Comparison of ENCODE assay signal across 19 mouse cellular contexts in the genomic region with DNA sequence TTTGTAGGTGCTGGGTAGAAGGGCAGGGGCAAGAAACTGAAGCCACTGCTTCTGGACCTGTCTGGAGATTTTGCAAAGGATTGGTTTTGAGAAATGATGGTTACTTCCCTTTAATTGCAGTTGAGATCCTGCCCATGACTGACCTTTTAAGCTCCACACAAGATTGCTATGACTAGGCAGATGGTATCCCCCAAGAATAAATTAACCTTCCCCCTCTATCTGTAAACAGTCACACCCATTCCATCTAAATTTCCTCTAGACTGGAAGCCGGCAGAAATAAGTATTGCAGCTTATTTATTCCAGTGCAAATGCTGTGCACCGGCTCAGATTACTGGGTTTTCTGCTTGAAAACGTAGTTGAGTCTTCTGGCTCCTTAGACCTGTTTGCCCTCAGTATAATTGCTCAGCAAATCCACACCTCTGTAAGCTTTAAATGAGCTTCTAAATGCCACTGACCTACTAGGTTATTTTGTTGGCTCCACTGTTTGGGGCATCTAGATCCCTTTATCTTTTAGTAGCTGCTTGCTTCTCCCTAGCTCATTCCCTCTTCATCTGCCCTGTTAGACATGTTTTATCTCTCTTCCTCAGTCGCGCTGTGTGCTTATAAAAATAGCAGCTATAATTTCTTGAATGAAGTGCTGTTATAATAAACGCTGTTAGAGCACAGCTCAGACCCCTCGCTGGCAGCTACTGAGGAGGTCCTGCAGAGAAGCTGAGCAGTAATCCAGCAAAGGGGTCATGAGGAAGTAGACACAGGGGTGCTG.
DNase-seq lines count a peak whose midpoint lies in the region; ATAC-seq and TF ChIP-seq lines count a peak whose summit lies in the region.
"Had no signal": no experiment of that assay in that cellular context is flagged by ENCODE, and none has a peak within 500 bp of the region (broad histone marks: within the 10 kb centered on the region; RNA-seq: fewer than 3 reads in every experiment).

No protein-coding gene starts in this region.

- intact Hi-C loops in gastrocnemius, adult 2 months (cut with DNase I) = no loop called here

- H3K9me3 ChIP-seq in lung, embryonic 14.5 days (ENCODE audit: low read depth, low read length) = no peaks in the 10 kb centered on the region
- no peaks in the 10 kb centered on the region for H3K9me3 ChIP-seq in erythroblast, embryonic 14.5 days (ENCODE audit: control insufficient read depth, low read length)
- no peaks in the 10 kb centered on the region for H3K9me3 ChIP-seq in liver, postnatal 0 days (ENCODE audit: low read length)
- no peaks in the 10 kb centered on the region for H3K9me3 ChIP-seq in hindbrain, embryonic 11.5 days (ENCODE audit: control insufficient read depth, low read length)
- H3K9me3 ChIP-seq in heart, embryonic 10.5 days = no peaks in the 10 kb centered on the region
- H3K9me3 ChIP-seq: forebrain, embryonic 13.5 days; hindbrain, embryonic 13.5 days; midbrain, embryonic 12.5 days had no signal

- ATAC-seq in lung, embryonic 14.5 days (ENCODE audit: insufficient read depth) = no peak
- peak; percentile 62 for ATAC-seq in liver, postnatal 0 days
- no peak for ATAC-seq in hindbrain, embryonic 11.5 days (ENCODE audit: low FRiP score)
- ATAC-seq: forebrain, embryonic 13.5 days; intestine, embryonic 16.5 days; lung, postnatal 0 days had no signal

- TF ChIP-seq POLR2A in bone marrow, adult 2 months (IDR thresholded peaks at IDR 0.05; ENCODE audit: borderline replicate concordance, control insufficient read depth, low read depth, low read length) = no peak

- no peak overlapping the region for H3K4me3 ChIP-seq in lung, embryonic 14.5 days (ENCODE audit: low read depth, low read length)
- H3K4me3 ChIP-seq in bone marrow, adult 2 months (replicated peaks; ENCODE audit: control insufficient read depth, low read depth, low read length) = no peak overlapping the region
- peak overlapping the region; percentile 31 for H3K4me3 ChIP-seq in erythroblast, embryonic 14.5 days (replicated peaks)
- no peak overlapping the region for H3K4me3 ChIP-seq in liver, postnatal 0 days (ENCODE audit: low read depth, low read length)
- H3K4me3 ChIP-seq in hindbrain, embryonic 11.5 days (ENCODE audit: low read depth, low read length) = no peak overlapping the region
- no peak overlapping the region for H3K4me3 ChIP-seq in heart, embryonic 10.5 days
- H3K4me3 ChIP-seq in gastrocnemius, adult 2 months = no peak overlapping the region
- H3K4me3 ChIP-seq: forebrain, embryonic 13.5 days; hindbrain, embryonic 13.5 days; midbrain, embryonic 12.5 days had no signal

- no peaks in the 10 kb centered on the region for H3K36me3 ChIP-seq in lung, embryonic 14.5 days (ENCODE audit: insufficient read depth)
- no peaks in the 10 kb centered on the region for H3K36me3 ChIP-seq in erythroblast, embryonic 14.5 days (ENCODE audit: control insufficient read depth)
- H3K36me3 ChIP-seq in liver, postnatal 0 days (replicated peaks; ENCODE audit: insufficient read depth, low read length) = no peaks in the 10 kb centered on the region
- H3K36me3 ChIP-seq in hindbrain, embryonic 11.5 days (ENCODE audit: control insufficient read depth, insufficient read depth, low read length) = no peaks in the 10 kb centered on the region
- H3K36me3 ChIP-seq in heart, embryonic 10.5 days = no peaks in the 10 kb centered on the region
- H3K36me3 ChIP-seq: hindbrain, embryonic 13.5 days; midbrain, embryonic 12.5 days had no signal

- no peak for DNase-seq in lung, embryonic 14.5 days
- DNase-seq in lung, postnatal 4 days = no peak
- DNase-seq in liver, postnatal 0 days = no peak
- DNase-seq in hindbrain, embryonic 11.5 days (ENCODE audit: low spot score) = no peak
- DNase-seq in heart, embryonic 10.5 days (ENCODE audit: low spot score) = no peak
- no peak for DNase-seq in gastrocnemius, adult 2 months
- DNase-seq: adrenal gland, postnatal 10 days; B cell, adult 2 months; cerebellum, postnatal 14 days; heart, adult 18-20 months; kidney, postnatal 14 days; right cerebral cortex, postnatal 25 days had no signal

- no peak overlapping the region for H3K9ac ChIP-seq in lung, embryonic 14.5 days
- H3K9ac ChIP-seq in liver, postnatal 0 days (replicated peaks) = no peak overlapping the region
- no peak overlapping the region for H3K9ac ChIP-seq in hindbrain, embryonic 11.5 days (ENCODE audit: low read depth, low read length)
- H3K9ac ChIP-seq: forebrain, embryonic 13.5 days; hindbrain, embryonic 13.5 days; midbrain, embryonic 12.5 days had no signal

- no peak overlapping the region for H3K27ac ChIP-seq in lung, embryonic 14.5 days (ENCODE audit: low read depth)
- peak overlapping the region; percentile 45; the same call in 1 of the 2 replicates for H3K27ac ChIP-seq in bone marrow, adult 2 months (ENCODE audit: control insufficient read depth, insufficient read depth, low read depth, low read length, poor library complexity)
- H3K27ac ChIP-seq in liver, postnatal 0 days (ENCODE audit: low read depth) = no peak overlapping the region
- H3K27ac ChIP-seq in hindbrain, embryonic 11.5 days (ENCODE audit: low read depth, low read length) = no peak overlapping the region
- H3K27ac ChIP-seq in heart, embryonic 10.5 days = no peak overlapping the region
- H3K27ac ChIP-seq in gastrocnemius, adult 2 months = no peak overlapping the region
- H3K27ac ChIP-seq: forebrain, embryonic 13.5 days; hindbrain, embryonic 13.5 days; midbrain, embryonic 12.5 days had no signal

- 0 out of 2 replicates have a peak overlapping the region, but pooled peaks have one; percentile 20 for H3K4me2 ChIP-seq in lung, embryonic 14.5 days
- peak overlapping the region; percentile 24; the same call in 1 of the 2 replicates for H3K4me2 ChIP-seq in liver, postnatal 0 days (ENCODE audit: low read depth, low read length)
- H3K4me2 ChIP-seq in hindbrain, embryonic 11.5 days (replicated peaks; ENCODE audit: low read depth, low read length) = no peak overlapping the region
- H3K4me2 ChIP-seq: forebrain, embryonic 13.5 days; hindbrain, embryonic 13.5 days; midbrain, embryonic 12.5 days had no signal

- no peak for TF ChIP-seq CTCF in lung, embryonic 14.5 days (IDR thresholded peaks at IDR 0.05; ENCODE audit: low read depth)
- no peak for TF ChIP-seq CTCF in bone marrow, adult 2 months (IDR thresholded peaks at IDR 0.05; ENCODE audit: control insufficient read depth, insufficient read depth, low read length)
- TF ChIP-seq CTCF in liver, postnatal 0 days (IDR thresholded peaks at IDR 0.05; ENCODE audit: low read depth) = no peak
- no peak for TF ChIP-seq CTCF in gastrocnemius, adult 2 months (IDR thresholded peaks at IDR 0.05)

- no peaks in the 10 kb centered on the region for H3K27me3 ChIP-seq in lung, embryonic 14.5 days (ENCODE audit: insufficient read depth, low read length)
- no peaks in the 10 kb centered on the region for H3K27me3 ChIP-seq in erythroblast, embryonic 14.5 days (ENCODE audit: control insufficient read depth)
- no peaks in the 10 kb centered on the region for H3K27me3 ChIP-seq in liver, postnatal 0 days (ENCODE audit: insufficient read depth, low read length)
- no peaks in the 10 kb centered on the region for H3K27me3 ChIP-seq in hindbrain, embryonic 11.5 days (ENCODE audit: control insufficient read depth, insufficient read depth, low read length)
- no peaks in the 10 kb centered on the region for H3K27me3 ChIP-seq in heart, embryonic 10.5 days (ENCODE audit: insufficient read depth, poor library complexity, severe bottlenecking)
- H3K27me3 ChIP-seq: forebrain, embryonic 13.5 days; hindbrain, embryonic 13.5 days; midbrain, embryonic 12.5 days had no signal

- WGBS in lung, embryonic 14.5 days = 21% methylated on average over 7 of the region's 7 CpGs
- 50% methylated on average over 7 of the region's 7 CpGs for WGBS in bone marrow, adult 2 months
- WGBS in liver, postnatal 0 days (ENCODE audit: insufficient replicate concordance) = 42% methylated on average over 7 of the region's 7 CpGs
- WGBS in hindbrain, embryonic 11.5 days = 78% methylated on average over 7 of the region's 7 CpGs
- 62% methylated on average over 7 of the region's 7 CpGs for WGBS in heart, embryonic 10.5 days

- peak; percentile 84 for TF ChIP-seq EP300 in liver, postnatal 0 days (IDR thresholded peaks at IDR 0.05; ENCODE audit: low read depth)

- H3K4me1 ChIP-seq in lung, embryonic 14.5 days (ENCODE audit: insufficient read depth) = no peaks in the 10 kb centered on the region
- no peaks in the 10 kb centered on the region; the same call in 1 of the 2 replicates for H3K4me1 ChIP-seq in bone marrow, adult 2 months (ENCODE audit: control insufficient read depth, insufficient read depth, low read length)
- H3K4me1 ChIP-seq in erythroblast, embryonic 14.5 days (ENCODE audit: control insufficient read depth) = peaks cover 46% of the 10 kb centered on the region
- 0 out of 2 replicates have a peak, but pooled peaks cover 3% of the 10 kb centered on the region for H3K4me1 ChIP-seq in liver, postnatal 0 days (ENCODE audit: insufficient read depth)
- H3K4me1 ChIP-seq in hindbrain, embryonic 11.5 days (replicated peaks; ENCODE audit: control insufficient read depth, insufficient read depth, low read length) = no peaks in the 10 kb centered on the region
- H3K4me1 ChIP-seq in heart, embryonic 10.5 days = no peaks in the 10 kb centered on the region
- H3K4me1 ChIP-seq: forebrain, embryonic 13.5 days; hindbrain, embryonic 13.5 days; midbrain, embryonic 12.5 days had no signal
